Comparison of ENCODE assay signal across 8 mouse cellular contexts in genomic region chr17:47436907-47437547, GRCm38 (mm10). TPM values are rescaled to one million over a fixed set of nuclear protein-coding genes. Genes with fewer than 3 reads are reported as not detected.
DNase-seq lines count a peak whose midpoint lies in the region; ATAC-seq and TF ChIP-seq lines count a peak whose summit lies in the region.

1700001C19Rik (minus strand) TSS chr17:47437376.

- 13% methylated on average over 25 of the region's 25 CpGs for WGBS in spleen, adult 2 months
- WGBS in forebrain, embryonic 10.5 days = 2% methylated on average over 25 of the region's 25 CpGs
- 4% methylated on average over 25 of the region's 25 CpGs for WGBS in liver, embryonic 11.5 days
- 2% methylated on average over 25 of the region's 25 CpGs for WGBS in neural tube, embryonic 13.5 days

- H3K4me2 ChIP-seq in liver, embryonic 11.5 days = peak within 1 kb of the TSS; percentile 94
- H3K4me2 ChIP-seq in neural tube, embryonic 13.5 days = peak within 1 kb of the TSS; percentile 70

- H3K36me3 ChIP-seq in spleen, adult 2 months (ENCODE audit: control insufficient read depth, insufficient read depth, low read length) = no peaks in the 10 kb centered on the region
- H3K36me3 ChIP-seq in forebrain, embryonic 10.5 days (replicated peaks) = no peaks in the 10 kb centered on the region
- H3K36me3 ChIP-seq in liver, embryonic 11.5 days (ENCODE audit: control insufficient read depth, insufficient read depth, low read length) = no peaks in the 10 kb centered on the region
- no peaks in the 10 kb centered on the region for H3K36me3 ChIP-seq in neural tube, embryonic 13.5 days

- ATAC-seq in liver, embryonic 11.5 days (replicated peaks; ENCODE audit: low FRiP score) = no peak
- ATAC-seq in neural tube, embryonic 13.5 days (ENCODE audit: low read depth) = no peak

- TF ChIP-seq CTCF in spleen, adult 2 months (IDR thresholded peaks at IDR 0.05; ENCODE audit: extremely low read depth, insufficient read depth, insufficient read length, insufficient replicate concordance) = no peak

- peaks cover 5% of the 10 kb centered on the region; the same call in 1 of the 2 replicates for H3K4me1 ChIP-seq in spleen, adult 2 months (ENCODE audit: control insufficient read depth, insufficient read depth, insufficient read length)
- H3K4me1 ChIP-seq in forebrain, embryonic 10.5 days = peaks cover 45% of the 10 kb centered on the region
- peaks cover 37% of the 10 kb centered on the region for H3K4me1 ChIP-seq in liver, embryonic 11.5 days (replicated peaks; ENCODE audit: control insufficient read depth, insufficient read depth, low read length)
- peaks cover 21% of the 10 kb centered on the region for H3K4me1 ChIP-seq in neural tube, embryonic 13.5 days (replicated peaks)

- no peaks in the 10 kb centered on the region for H3K9me3 ChIP-seq in forebrain, embryonic 10.5 days
- H3K9me3 ChIP-seq in liver, embryonic 11.5 days (ENCODE audit: control insufficient read depth, low read length) = no peaks in the 10 kb centered on the region
- no peaks in the 10 kb centered on the region for H3K9me3 ChIP-seq in neural tube, embryonic 13.5 days

- peak within 1 kb of the TSS; percentile 21; the same call in 1 of the 2 replicates for H3K4me3 ChIP-seq in spleen, adult 2 months (ENCODE audit: extremely low read depth, insufficient read depth, insufficient read length)
- peak within 1 kb of the TSS; percentile 53 for H3K4me3 ChIP-seq in forebrain, embryonic 10.5 days
- H3K4me3 ChIP-seq in liver, embryonic 11.5 days (ENCODE audit: low read depth, low read length) = peak within 1 kb of the TSS; percentile 51
- peak within 1 kb of the TSS; percentile 40 for H3K4me3 ChIP-seq in neural tube, embryonic 13.5 days

- TF ChIP-seq POLR2A in spleen, adult 2 months (IDR thresholded peaks at IDR 0.05; ENCODE audit: low read depth, low read length) = no peak

- intact Hi-C loops in left cerebral cortex, postnatal 25 days (cut with DNase I) = no loop called here

- peaks cover 6% of the 10 kb centered on the region for H3K27me3 ChIP-seq in spleen, adult 2 months (ENCODE audit: control insufficient read depth, insufficient read depth, low read length)
- peaks cover 67% of the 10 kb centered on the region for H3K27me3 ChIP-seq in forebrain, embryonic 10.5 days (ENCODE audit: poor library complexity, severe bottlenecking)
- peaks cover 23% of the 10 kb centered on the region for H3K27me3 ChIP-seq in liver, embryonic 11.5 days (replicated peaks; ENCODE audit: control insufficient read depth, insufficient read depth, low read length)
- peaks cover 55% of the 10 kb centered on the region for H3K27me3 ChIP-seq in neural tube, embryonic 13.5 days

- DNase-seq in spleen, adult 2 months (ENCODE audit: low read depth in 1 of 2, low spot score in 2 of 2) = no peak
- DNase-seq in spleen, adult 18-20 months = no peak
- peak; percentile 24 for DNase-seq in forebrain, embryonic 10.5 days (ENCODE audit: extremely low spot score, low spot score)
- DNase-seq in liver, embryonic 11.5 days (ENCODE audit: low spot score) = no peak
- no peak for DNase-seq in c-Kit-positive CD71-positive TER-119-positive erythroid progenitor cells, embryonic 14.5 days (ENCODE audit: low spot score)
- DNase-seq in left cerebral cortex, postnatal 25 days (ENCODE audit: low spot score in 2 of 2) = no peak
- no peak for DNase-seq in adrenal gland, adult 18-20 months (ENCODE audit: low spot score in 2 of 2)

- H3K9ac ChIP-seq in liver, embryonic 11.5 days (ENCODE audit: low read depth, low read length) = peak within 1 kb of the TSS; percentile 58
- peak within 1 kb of the TSS; percentile 63 for H3K9ac ChIP-seq in neural tube, embryonic 13.5 days

- no peak within 1 kb of the TSS for H3K27ac ChIP-seq in spleen, adult 2 months (ENCODE audit: insufficient read depth, low read length)
- peak within 1 kb of the TSS; percentile 48; the same call in 1 of the 2 replicates for H3K27ac ChIP-seq in forebrain, embryonic 10.5 days
- H3K27ac ChIP-seq in liver, embryonic 11.5 days (ENCODE audit: low read depth, low read length) = peak within 1 kb of the TSS; percentile 19; the same call in 1 of the 2 replicates
- no peak within 1 kb of the TSS for H3K27ac ChIP-seq in neural tube, embryonic 13.5 days (replicated peaks)

RNA-seq across cellular contexts. Expression of gene 1700001C19Rik, which starts in this region (rescaled TPM):
- polyA plus RNA-seq in spleen, adult 2 months (2012; rRNA removed) = not detected in 2 replicates
- polyA plus RNA-seq in forebrain, embryonic 10.5 days (2016; fragmentation: Nextera tagmentation; extraction: Ambion mirVana) = 0.27 TPM in 1 of 2 replicates, not detected in the other
- polyA plus RNA-seq in liver, embryonic 11.5 days (2014; fragmentation: Nextera tagmentation; extraction: Ambion mirVana) = 0.52 and 0.96 TPM in 2 replicates
- 0.66 TPM in 1 of 2 replicates, not detected in the other for polyA plus RNA-seq in neural tube, embryonic 13.5 days (2015; fragmentation: Nextera tagmentation; extraction: Ambion mirVana)
- total RNA-seq in left cerebral cortex, postnatal 25 days (2021) = under 1 TPM in 1 of 2 experiments, not detected in 1; 0.39 TPM
- total RNA-seq in adrenal gland, adult 18-20 months (2021) = not detected

Comparison
In these comparisons a context has a peak if more than half of its experiments do, and no peak if none do; other contexts are left out.
1. Peak in DNase-seq, H3K4me3 ChIP-seq and H3K27ac ChIP-seq in forebrain, embryonic 10.5 days; RNA of the gene not detected or under 1 TPM.